Mouse (Mus musculus) hindbrain, embryonic 14.5 days (tissue): ENCODE measurements around the gene Atcay. TPM values are rescaled to one million over a fixed set of nuclear protein-coding genes. Genes with fewer than 3 reads are reported as not detected.
"Not testable (repeated sequence)": the region's sequence is repeated elsewhere in the genome, so short reads cannot be mapped to it uniquely, and the experiment has no call there.

Experiments used
- ATAC-seq: fragments of 200-750 bp; cut with Nextera tagmentation; 2 replicates; pipeline ENCODE4 v1.8.0; 2017; ENCODE audit warnings: moderate number of reproducible peaks, mild to moderate bottlenecking, moderate TSS enrichment, moderate library complexity; ENCODE audit not compliant: low FRiP score
- DNase-seq: peaks from one replicate; pipeline ENCODE4 v3.0.0-alpha.2; 2015; ENCODE audit warnings: low spot score
- H3K27ac ChIP-seq: fragments of 300-500 bp; sonication (generic); 2 replicates; pipeline ENCODE4 v1.5.1; 2014; ENCODE audit warnings: mild to moderate bottlenecking, moderate library complexity
- H3K27me3 ChIP-seq: fragments of 300-500 bp; sonication (generic); 2 replicates; pipeline ENCODE4 v1.6.1; 2014; ENCODE audit warnings: mild to moderate bottlenecking, low read length, mixed read lengths; ENCODE audit not compliant: control insufficient read depth, insufficient read depth
- H3K36me3 ChIP-seq: fragments of 300-500 bp; sonication (generic); replicated peaks from 2 replicates; pipeline ENCODE4 v1.6.1; 2014; ENCODE audit not compliant: control insufficient read depth, insufficient read depth
- H3K4me1 ChIP-seq: fragments of 300-500 bp; sonication (generic); replicated peaks from 2 replicates; pipeline ENCODE4 v1.6.1; 2014; ENCODE audit warnings: antibody characterized with exemption, low read length, mixed read lengths; ENCODE audit not compliant: control insufficient read depth, insufficient read depth
- H3K4me2 ChIP-seq: fragments of 300-500 bp; sonication (generic); replicated peaks from 2 replicates; pipeline ENCODE4 v1.6.1; 2014; ENCODE audit warnings: mild to moderate bottlenecking, moderate library complexity
- H3K4me3 ChIP-seq: fragments of 300-500 bp; sonication (generic); replicated peaks from 2 replicates; pipeline ENCODE4 v1.5.1; 2014; ENCODE audit warnings: mild to moderate bottlenecking, low read length
- H3K9ac ChIP-seq: fragments of 300-500 bp; sonication (generic); 2 replicates; pipeline ENCODE4 v1.6.1; 2014
- H3K9me3 ChIP-seq: fragments of 300-500 bp; sonication (generic); 2 replicates; pipeline ENCODE4 v1.6.1; 2016; ENCODE audit warnings: low read length; ENCODE audit not compliant: control insufficient read depth
- WGBS: fragments of 180-500 bp; shearing (Covaris S2); extraction: QIAGEN DNeasy Blood & Tissue Kit; methylation state at CpG from one replicate; pipeline ENCODE4 v1.1.7; 2014; 5-methylcytosine and 5-hydroxymethylcytosine counted together
- polyA plus RNA-seq: library from polyadenylated mRNA; unstranded; fragments of >200 nt; fragmentation: Nextera tagmentation; extraction: Ambion mirVana; gene quantifications from 2 replicates; pipeline ENCODE4 v1.2.1, GENCODE M21; 2014

Gene Atcay
- polyA plus RNA-seq, 1 experiment from 2014 or later: 80.2 TPM

GRCm38 (mm10) chr10:81169411-81169900 is 61.2 kb downstream of the Atcay start:
- H3K36me3 ChIP-seq, H3K27me3 ChIP-seq, H3K9me3 ChIP-seq, H3K4me3 ChIP-seq, ATAC-seq, H3K9ac ChIP-seq, DNase-seq: not testable (repeated sequence)
- peak overlapping the region; percentile 14; the same call in 1 of the 2 replicates for H3K27ac ChIP-seq
- H3K4me1 ChIP-seq: peaks cover 36% of the 10 kb centered on the region
- peak overlapping the region; percentile 31 for H3K4me2 ChIP-seq
- 52% methylated on average over 6 of the region's 14 CpGs for WGBS

DNA sequence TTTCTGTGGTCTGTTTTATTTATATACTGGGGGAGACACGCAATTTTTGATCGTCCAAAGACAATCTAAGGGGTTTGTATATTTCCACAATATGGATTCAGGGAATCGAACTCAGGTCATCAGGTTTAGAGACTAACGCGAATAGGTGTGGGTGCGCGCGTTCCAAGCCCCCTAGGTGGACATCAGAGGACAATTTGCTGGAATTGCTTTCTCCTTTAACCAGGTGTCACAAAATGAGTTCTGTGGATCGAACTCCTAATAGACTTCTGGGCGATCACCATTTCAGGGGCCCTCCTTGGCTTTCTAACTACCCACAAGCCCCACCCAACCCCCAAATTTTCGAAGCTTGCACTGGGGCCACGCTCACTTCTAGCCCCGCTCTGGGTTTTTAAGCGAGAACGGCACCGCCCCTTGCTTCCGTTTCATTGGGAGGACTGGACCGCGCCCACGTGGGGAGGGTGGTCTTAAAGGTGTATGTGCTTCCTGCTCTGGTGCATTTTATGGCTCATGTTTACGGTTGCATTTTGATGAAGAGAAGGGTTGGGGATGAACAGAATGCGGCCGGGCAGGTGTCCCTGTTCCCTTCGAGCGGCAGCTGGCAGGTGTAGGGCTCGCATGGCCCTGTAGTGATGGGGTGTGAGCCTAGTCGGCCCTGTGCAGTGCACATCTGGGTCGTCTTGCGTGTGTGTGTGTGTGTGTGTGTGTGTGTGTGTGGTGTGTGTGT is 62.0 kb downstream of the Atcay start:
- H3K4me1 ChIP-seq: peaks cover 28% of the 10 kb centered on the region
- H3K4me3 ChIP-seq: peak overlapping the region; percentile 89
- no peaks in the 10 kb centered on the region for H3K27me3 ChIP-seq
- H3K4me2 ChIP-seq: peak overlapping the region; percentile 81
- ATAC-seq: no peak
- H3K9ac ChIP-seq: peak overlapping the region; percentile 65
- H3K27ac ChIP-seq: peak overlapping the region; percentile 75
- WGBS: 3% methylated on average over 29 of the region's 29 CpGs
- H3K36me3 ChIP-seq: peaks cover 10% of the 10 kb centered on the region
- peak; percentile 74 for DNase-seq
- H3K9me3 ChIP-seq: no peaks in the 10 kb centered on the region

- H3K27ac ChIP-seq: peak overlapping the region; percentile 75
- peaks cover 22% of the 10 kb centered on the region for H3K4me1 ChIP-seq
- 6% methylated on average over 5 of the region's 5 CpGs for WGBS
- H3K4me3 ChIP-seq: peak overlapping the region; percentile 89
- peak overlapping the region; percentile 65 for H3K9ac ChIP-seq
- H3K4me2 ChIP-seq: peak overlapping the region; percentile 81
- H3K9me3 ChIP-seq: no peaks in the 10 kb centered on the region
- no peaks in the 10 kb centered on the region for H3K27me3 ChIP-seq
- ATAC-seq (peak; percentile 47), DNase-seq (peak; percentile 36)
- peaks cover 16% of the 10 kb centered on the region for H3K36me3 ChIP-seq
Observed at GRCm38 (mm10) chr10:81168087-81168431, 62.6 kb downstream of the Atcay start.

DNA sequence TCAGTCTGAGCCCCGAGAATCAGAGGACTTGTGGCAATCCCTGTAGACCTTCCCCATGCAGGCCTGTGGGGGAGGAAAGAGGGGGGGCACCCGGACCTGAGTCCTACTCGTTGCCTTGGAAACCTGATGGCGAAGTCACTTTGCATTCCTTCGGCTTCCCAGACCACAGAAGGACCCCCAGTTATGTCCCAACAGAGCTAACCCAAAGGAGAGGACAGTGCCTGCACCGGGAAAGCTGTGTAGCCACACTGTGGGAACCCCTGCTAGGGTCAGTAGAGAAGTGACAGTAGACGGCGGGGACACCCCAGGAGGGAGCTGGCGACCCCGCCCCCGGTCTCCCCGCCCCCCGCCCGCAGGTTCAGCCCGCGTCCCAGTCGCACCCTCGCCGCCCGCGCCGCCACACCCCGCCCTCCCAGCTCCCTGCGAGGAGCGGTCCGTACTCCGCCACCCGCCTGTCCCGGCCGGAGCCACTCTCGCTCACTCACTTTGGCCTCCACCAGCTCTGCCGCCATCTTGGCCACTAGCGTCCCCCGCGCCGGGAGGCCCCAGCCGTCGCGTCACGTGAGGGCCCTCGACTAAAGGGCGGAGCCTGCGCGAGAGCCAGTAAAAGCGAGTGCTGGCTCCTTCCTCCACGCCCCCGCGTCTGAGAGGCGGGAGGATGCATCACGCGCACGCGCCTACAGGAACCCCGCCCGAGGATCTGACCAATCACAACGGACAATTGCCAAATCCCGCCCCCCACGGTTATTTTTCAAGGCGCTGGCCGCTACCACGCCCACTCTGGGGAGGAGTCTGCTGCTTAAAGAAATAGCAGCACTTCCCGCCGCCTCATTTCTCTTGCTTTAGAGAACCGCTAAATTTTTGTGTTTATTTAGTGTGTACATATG is 63.2 kb downstream of the Atcay start, which contains the start of gene Pias4:
TSS of gene Pias4 (minus strand) at position 724 of the 887 bp plus-strand sequence.
- DNase-seq (peak; percentile 100), ATAC-seq (peak; percentile 93)
- no peaks in the 10 kb centered on the region for H3K27me3 ChIP-seq
- H3K4me2 ChIP-seq: peak within 1 kb of the TSS; percentile 81
- H3K4me3 ChIP-seq: peak within 1 kb of the TSS; percentile 89
- no peaks in the 10 kb centered on the region for H3K9me3 ChIP-seq
- H3K4me1 ChIP-seq: peaks cover 22% of the 10 kb centered on the region
- WGBS: under 1% methylated on average over 53 of the region's 64 CpGs
- peak within 1 kb of the TSS; percentile 75 for H3K27ac ChIP-seq
- H3K9ac ChIP-seq: peak within 1 kb of the TSS; percentile 83
- H3K36me3 ChIP-seq: peaks cover 22% of the 10 kb centered on the region

DNA sequence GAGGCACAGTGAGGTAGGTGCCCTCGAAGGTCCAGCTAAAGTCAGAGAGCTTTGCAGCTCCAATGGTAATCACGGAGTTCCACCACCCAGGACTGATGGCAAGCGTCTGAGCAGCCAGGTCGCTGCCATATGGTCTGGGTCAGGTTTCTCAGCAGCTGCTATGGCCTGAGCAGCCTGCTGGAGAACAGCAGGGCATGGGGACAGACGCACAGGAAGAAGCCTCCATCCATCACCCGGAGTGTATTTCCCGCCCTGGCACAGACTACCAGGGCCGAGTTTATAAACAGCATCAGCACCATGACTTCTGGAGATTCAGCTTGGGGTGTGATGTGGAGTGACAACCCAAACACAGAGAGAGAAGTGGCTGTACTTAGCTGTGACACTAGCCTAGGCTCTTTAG is 65.5 kb downstream of the Atcay start:
- 87% methylated on average over 8 of the region's 8 CpGs for WGBS
- Histone ChIP-seq H3K9ac (no peak overlapping the region), H3K27ac (no peak overlapping the region), H3K27me3 (no peaks in the 10 kb centered on the region), H3K4me2 (no peak overlapping the region), H3K9me3 (no peaks in the 10 kb centered on the region), H3K4me1 (peaks cover 22% of the 10 kb centered on the region), H3K4me3 (no peak overlapping the region), H3K36me3 (peaks cover 45% of the 10 kb centered on the region)
- ATAC-seq (no peak), DNase-seq (no peak)

- no peak for ATAC-seq
- Histone ChIP-seq H3K36me3 (peaks cover 72% of the 10 kb centered on the region), H3K4me1 (peaks cover 11% of the 10 kb centered on the region), H3K4me3 (no peak overlapping the region), H3K27ac (no peak overlapping the region), H3K9ac (no peak overlapping the region), H3K4me2 (no peak overlapping the region), H3K9me3 (no peaks in the 10 kb centered on the region), H3K27me3 (no peaks in the 10 kb centered on the region)
- no peak for DNase-seq
- 67% methylated on average over 2 of the region's 2 CpGs for WGBS
Observed at GRCm38 (mm10) chr10:81162318-81162652, 68.3 kb downstream of the Atcay start.

GRCm38 (mm10) chr10:81161602-81162317 is 68.9 kb downstream of the Atcay start:
- Histone ChIP-seq H3K27ac (no peak overlapping the region), H3K4me1 (peaks cover 8% of the 10 kb centered on the region), H3K4me2 (no peak overlapping the region), H3K4me3 (no peak overlapping the region), H3K9ac (no peak overlapping the region), H3K9me3 (no peaks in the 10 kb centered on the region), H3K36me3 (peaks cover 77% of the 10 kb centered on the region), H3K27me3 (no peaks in the 10 kb centered on the region)
- no peak; the same call in 1 of the 2 replicates for ATAC-seq
- WGBS: 79% methylated on average over 8 of the region's 8 CpGs
- DNase-seq: no peak

- Histone ChIP-seq H3K27me3 (no peaks in the 10 kb centered on the region), H3K9me3 (no peaks in the 10 kb centered on the region), H3K9ac (no peak overlapping the region), H3K27ac (no peak overlapping the region), H3K4me3 (no peak overlapping the region), H3K36me3 (peaks cover 80% of the 10 kb centered on the region), H3K4me1 (no peaks in the 10 kb centered on the region), H3K4me2 (no peak overlapping the region)
- WGBS: 84% methylated on average over 6 of the region's 6 CpGs
- DNase-seq (no peak), ATAC-seq (no peak)
Observed at GRCm38 (mm10) chr10:81154736-81155135, 75.9 kb downstream of the Atcay start.
